Mouse (Mus musculus): ENCODE measurements around the gene Gm45140.

DNA sequence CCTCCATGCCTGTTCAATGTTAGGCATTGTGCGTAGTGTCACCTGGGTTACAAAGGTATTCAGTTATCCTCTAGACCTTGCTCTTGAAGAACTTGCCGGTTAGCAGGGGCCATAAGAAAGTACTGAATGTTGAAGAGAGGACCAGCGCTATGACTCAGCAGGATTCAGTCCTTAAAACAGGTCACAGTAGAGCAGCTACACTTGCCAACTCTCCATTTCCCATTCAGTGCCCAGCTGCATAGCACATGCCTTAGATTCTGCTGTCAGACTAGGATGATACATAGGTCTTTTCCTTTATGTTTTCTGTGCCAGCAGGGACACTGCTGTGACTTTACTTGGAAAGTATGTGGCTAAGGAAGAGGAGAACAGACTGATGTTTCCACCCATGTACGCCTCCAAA is 17.9 kb upstream of the Gm45140 start:
- peak; percentile 55; the same call in 1 of the 2 replicates for TF ChIP-seq MAFK (IDR thresholded peaks at IDR 0.05; ENCODE audit: insufficient read depth, low read depth, low read length)
- TF ChIP-seq ZC3H11A (IDR thresholded peaks at IDR 0.05; ENCODE audit: borderline replicate concordance, low read depth, low read length): no peak
- TF ChIP-seq HCFC1 (IDR thresholded peaks at IDR 0.05; ENCODE audit: borderline replicate concordance, insufficient read depth, low read length): no peak
- TF ChIP-seq CHD2 (IDR thresholded peaks at IDR 0.05; ENCODE audit: low read depth, low read length): no peak
- no peak for TF ChIP-seq ZNF384 (IDR thresholded peaks at IDR 0.05; ENCODE audit: low read depth, low read length)
